Mouse (Mus musculus): ENCODE results near the gene Zfp212. TPM values are rescaled to one million over a fixed set of nuclear protein-coding genes. Genes with fewer than 3 reads are reported as not detected.

Gene Zfp212
- total RNA-seq (2023) = 10 to 100 TPM; 19.7 to 22.0 TPM

GRCm38 (mm10) chr6:47920447-47921340 lies at the start of gene Zfp212:
TSS of gene Zfp212 (plus strand) at chr6:47920476.

GRCm38 (mm10) chr6:47877058-47877457 lies 43.2 kb upstream of the Zfp212 start, which contains the start of gene Zfp282:
TSS of gene Zfp282 (plus strand) at chr6:47877204.

DNA sequence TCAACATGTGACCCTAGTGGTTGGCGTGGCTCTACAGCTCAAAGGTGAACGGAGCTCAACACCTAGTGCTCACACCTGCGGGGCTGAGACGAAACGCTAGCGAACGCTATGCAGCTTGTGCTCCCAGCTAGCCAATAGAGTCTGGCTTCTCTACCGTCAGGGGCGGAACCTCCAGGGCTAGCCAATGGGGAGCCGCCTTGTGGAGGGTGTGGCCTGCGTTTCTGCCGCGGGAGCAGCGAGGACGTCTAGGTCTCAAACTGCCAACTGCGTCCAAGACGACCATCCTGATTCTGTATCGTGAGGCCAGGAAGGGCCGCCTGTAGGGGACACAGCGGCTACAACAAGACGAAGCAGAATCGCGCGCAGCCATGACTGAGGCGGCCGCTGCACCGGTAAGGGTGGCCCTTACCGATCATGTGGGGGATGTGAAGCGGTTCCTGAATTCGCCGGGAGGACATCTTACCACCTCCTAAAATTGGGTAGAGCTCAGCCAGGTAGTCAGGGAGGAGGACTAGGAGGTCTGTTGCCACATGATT lies 33.0 kb downstream of the Zfp212 start, which contains the start of gene Zfp956:
Gene Zfp956 (plus strand): TSS at position 200 of the 536 bp plus-strand sequence.

Other genes starting within 250 kb of the Zfp212 start
- gene Pdia4, start 107.0 kb upstream of the Zfp212 start, total RNA-seq (2023) = 10 to 100 TPM; 73.4 to 78.7 TPM
- not detected for gene Zfp786, start 89.6 kb upstream of the Zfp212 start, total RNA-seq (2023)
- gene Zfp398, start 84.8 kb upstream of the Zfp212 start, total RNA-seq (2023) = 10 to 100 TPM; 13.4 to 15.5 TPM
- gene Zfp282, start 43.3 kb upstream of the Zfp212 start, total RNA-seq (2023) = 10 to 100 TPM; 12.4 to 13.8 TPM
- 1 to 10 TPM; 6.8 to 6.9 TPM for gene Zfp956, start 32.9 kb downstream of the Zfp212 start, total RNA-seq (2023)
- gene Zfp777, start 128.4 kb downstream of the Zfp212 start, total RNA-seq (2023) = 10 to 100 TPM; 16.1 to 23.3 TPM
- gene Zfp746, start 166.1 kb downstream of the Zfp212 start, total RNA-seq (2023) = 10 to 100 TPM; 36.2 to 40.1 TPM